Mouse (Mus musculus) left cerebral cortex, postnatal 36 days (tissue): Measurements from ENCODE around the gene Tbc1d17. TPM values are rescaled to one million over a fixed set of nuclear protein-coding genes. Genes with fewer than 3 reads are reported as not detected.
A peak's percentile ranks its signal among the peaks of the same experiment; 100 is the strongest.

Source experiments
- DNase-seq, 2 experiments: peaks; one replicate each; pipeline ENCODE4 v3.0.0; 2021 to 2022; ENCODE audit warnings: low spot score in 2 of 2, mixed read lengths in 1 of 2
- intact Hi-C: fragments of 180-260 bp; cut with DNase I; formaldehyde crosslinking; loops from one replicate; pipeline ENCODE4 v1.15.1; 2025
- total RNA-seq, 2 experiments: library from RNA; stranded (reverse); gene quantifications; 2 replicates each; pipeline ENCODE4 v1.2.3; 2021

Gene Tbc1d17
- total RNA-seq, 2 experiments from 2014 or later = 71.9 to 75.6 TPM

GRCm38 (mm10) chr7:44869697-44870528 is 21.0 kb upstream of the Tbc1d17 start, which contains the start of gene Ptov1:
Gene Ptov1, minus strand, starts transcription at chr7:44869788.
- intact Hi-C loops = loop anchor here (1.0 to 2.0 kb wide), 2 partner anchors 21 kb away; partner anchors contain the start of gene Tbc1d17
- DNase-seq = peak; percentile 95

- intact Hi-C loops = loop anchor here (1.0 kb wide), 1 partner anchor 20 kb away; the partner anchor contains the start of gene Tbc1d17
- DNase-seq = peak in 1 of 2 experiments; percentile 69
These were observed 20.2 kb upstream of the Tbc1d17 start for GRCm38 (mm10) chr7:44868919-44869696.

- intact Hi-C loops = no loop called here
- no peak for DNase-seq
These were observed 19.6 kb upstream of the Tbc1d17 start for GRCm38 (mm10) chr7:44868465-44868864.

- DNase-seq = no peak
- intact Hi-C loops = no loop called here
These were observed 18.9 kb upstream of the Tbc1d17 start for GRCm38 (mm10) chr7:44867802-44868201.

- intact Hi-C loops = no loop called here
- no peak for DNase-seq
These were observed 18.3 kb upstream of the Tbc1d17 start for GRCm38 (mm10) chr7:44867010-44867702.

GRCm38 (mm10) chr7:44866276-44867009 is 17.6 kb upstream of the Tbc1d17 start:
- intact Hi-C loops = no loop called here
- no peak for DNase-seq

GRCm38 (mm10) chr7:44864595-44865542 is 16.0 kb upstream of the Tbc1d17 start:
- intact Hi-C loops = no loop called here
- no peak for DNase-seq

- intact Hi-C loops = no loop called here
- no peak for DNase-seq
These were observed 15.2 kb upstream of the Tbc1d17 start for GRCm38 (mm10) chr7:44863982-44864494.

- DNase-seq = no peak
- intact Hi-C loops = no loop called here
These were observed 14.3 kb upstream of the Tbc1d17 start for GRCm38 (mm10) chr7:44863210-44863609.

- intact Hi-C loops = no loop called here
- DNase-seq = no peak
These were observed 13.6 kb upstream of the Tbc1d17 start for GRCm38 (mm10) chr7:44862434-44862833.

- DNase-seq = no peak
These were observed 12.5 kb upstream of the Tbc1d17 start for GRCm38 (mm10) chr7:44861429-44861816.

GRCm38 (mm10) chr7:44860576-44861428 is 11.9 kb upstream of the Tbc1d17 start:
- intact Hi-C loops = no loop called here
- DNase-seq = no peak

More at GRCm38 (mm10) chr7:44861429-44861816, 12.5 kb upstream of the Tbc1d17 start:
- intact Hi-C loops = no loop called here

- intact Hi-C loops = no loop called here
These were observed 11.0 kb upstream of the Tbc1d17 start for GRCm38 (mm10) chr7:44859896-44860295.

GRCm38 (mm10) chr7:44857905-44858304 is 9.0 kb upstream of the Tbc1d17 start:
- intact Hi-C loops = no loop called here
- no peak for DNase-seq

More at GRCm38 (mm10) chr7:44859896-44860295, 11.0 kb upstream of the Tbc1d17 start:
- DNase-seq = no peak

- peak; percentile 91 to 92 for DNase-seq
- intact Hi-C loops = no loop called here
These were observed 8.2 kb upstream of the Tbc1d17 start, which contains the start of gene Pnkp for GRCm38 (mm10) chr7:44857042-44857552. Gene Pnkp, plus strand, starts transcription at chr7:44857139.

- no peak for DNase-seq
- intact Hi-C loops = no loop called here
These were observed 7.5 kb upstream of the Tbc1d17 start for GRCm38 (mm10) chr7:44856265-44856916.
